In the genomic region with DNA sequence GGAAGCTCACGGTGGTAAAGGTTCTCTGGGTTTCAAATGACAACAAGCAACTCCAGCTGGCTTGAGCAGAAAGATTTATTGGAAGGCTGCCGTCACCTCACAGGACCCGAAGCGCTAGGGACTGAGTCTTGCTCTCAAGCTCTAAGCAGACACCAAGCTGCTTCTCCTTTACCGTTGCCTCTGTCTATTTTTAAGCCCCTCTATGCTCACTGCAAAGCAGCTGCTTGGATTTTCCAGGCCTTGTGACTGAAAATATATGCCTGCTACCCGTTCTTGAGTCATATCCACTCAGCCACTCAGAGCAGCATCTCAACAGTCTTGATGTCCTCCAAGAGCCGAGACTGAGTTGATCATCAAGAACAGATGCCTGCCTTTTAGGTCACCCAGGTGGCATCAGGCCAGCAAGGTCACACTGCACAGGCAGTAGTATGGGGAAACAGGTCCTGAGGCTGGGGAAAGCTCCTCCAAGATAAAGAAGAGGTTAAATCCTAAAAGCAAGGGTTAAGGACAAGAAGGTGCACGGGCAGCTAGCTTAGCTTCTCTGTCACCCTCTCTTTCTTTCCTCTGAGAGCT, we compare ENCODE assay signal across 9 mouse cellular contexts.
DNase-seq lines count a peak whose midpoint lies in the region; ATAC-seq and TF ChIP-seq lines count a peak whose summit lies in the region.
"Had no signal": no experiment of that assay in that cellular context is flagged by ENCODE, and none has a peak within 500 bp of the region (broad histone marks: within the 10 kb centered on the region; RNA-seq: fewer than 3 reads in every experiment).

No protein-coding gene starts in this region.

- TF ChIP-seq EP300 in stomach, postnatal 0 days (optimal IDR thresholded peaks at IDR 0.05), result no peak

- H3K27ac ChIP-seq in kidney, adult 2 months (ENCODE audit: insufficient read depth, low read depth, low read length), result no peak overlapping the region
- H3K27ac ChIP-seq in limb, embryonic 11.5 days (replicated peaks; ENCODE audit: low read depth, low read length), result no peak overlapping the region
- H3K27ac ChIP-seq in stomach, postnatal 0 days (replicated peaks), result no peak overlapping the region
- H3K27ac ChIP-seq: neural tube, embryonic 13.5 days had no signal

- H3K9me3 ChIP-seq in limb, embryonic 11.5 days (ENCODE audit: control insufficient read depth, low read length), result no peaks in the 10 kb centered on the region
- H3K9me3 ChIP-seq in stomach, postnatal 0 days (ENCODE audit: control insufficient read depth, low read length), result no peaks in the 10 kb centered on the region
- H3K9me3 ChIP-seq: neural tube, embryonic 13.5 days had no signal

- DNase-seq in kidney, adult 2 months, result peak; percentile 11
- DNase-seq in kidney, postnatal 25 days, result no peak
- DNase-seq in cerebellum, adult 18-20 months, result peak; percentile 20 to 29
- DNase-seq in heart, adult 8-10 months (ENCODE audit: low spot score), result peak; percentile 73
- DNase-seq in limb, embryonic 11.5 days (ENCODE audit: low spot score), result peak; percentile 32
- no peak for DNase-seq in lung, adult 2 months
- DNase-seq in lung, postnatal 25 days (ENCODE audit: low spot score), result no peak
- DNase-seq in stomach, postnatal 0 days (ENCODE audit: low spot score), result no peak

- no peak overlapping the region for H3K4me2 ChIP-seq in limb, embryonic 11.5 days (ENCODE audit: low read depth, severe bottlenecking)
- no peak overlapping the region for H3K4me2 ChIP-seq in stomach, postnatal 0 days (replicated peaks; ENCODE audit: low read depth)
- H3K4me2 ChIP-seq: neural tube, embryonic 13.5 days had no signal

- H3K27me3 ChIP-seq in kidney, adult 2 months (replicated peaks; ENCODE audit: control insufficient read depth, insufficient read depth, low read length), result no peaks in the 10 kb centered on the region
- H3K27me3 ChIP-seq in limb, embryonic 11.5 days (ENCODE audit: control insufficient read depth, insufficient read depth, low read length), result no peaks in the 10 kb centered on the region
- H3K27me3 ChIP-seq in stomach, postnatal 0 days (ENCODE audit: control insufficient read depth, insufficient read depth, low read length), result no peaks in the 10 kb centered on the region
- H3K27me3 ChIP-seq: neural tube, embryonic 13.5 days had no signal

- ATAC-seq in limb, embryonic 11.5 days (ENCODE audit: insufficient number of reproducible peaks, low FRiP score, low TSS enrichment, low read depth), result peak; percentile 31; the same call in 1 of the 2 replicates
- no peak for ATAC-seq in stomach, postnatal 0 days (ENCODE audit: low FRiP score, low TSS enrichment)

- no peaks in the 10 kb centered on the region for H3K36me3 ChIP-seq in kidney, adult 2 months (ENCODE audit: control insufficient read depth, insufficient read depth, low read length)
- no peaks in the 10 kb centered on the region for H3K36me3 ChIP-seq in limb, embryonic 11.5 days (ENCODE audit: control insufficient read depth, insufficient read depth, low read length)
- H3K36me3 ChIP-seq in stomach, postnatal 0 days (ENCODE audit: control insufficient read depth, insufficient read depth, low read length), result no peaks in the 10 kb centered on the region
- H3K36me3 ChIP-seq: neural tube, embryonic 13.5 days had no signal

- WGBS in kidney, adult 2 months, result 54% methylated on average over 8 of the region's 8 CpGs
- 28% methylated on average over 8 of the region's 8 CpGs for WGBS in limb, embryonic 11.5 days
- WGBS in lung, adult 2 months, result 68% methylated on average over 8 of the region's 8 CpGs
- WGBS in stomach, postnatal 0 days, result 57% methylated on average over 8 of the region's 8 CpGs

- no peaks in the 10 kb centered on the region for H3K4me1 ChIP-seq in kidney, adult 2 months (ENCODE audit: control insufficient read depth, insufficient read depth, low read length)
- H3K4me1 ChIP-seq in limb, embryonic 11.5 days (ENCODE audit: control insufficient read depth, insufficient read depth, low read length), result peaks cover 10% of the 10 kb centered on the region; the same call in 1 of the 2 replicates
- no peaks in the 10 kb centered on the region for H3K4me1 ChIP-seq in lung, adult 2 months (ENCODE audit: control insufficient read depth, insufficient read depth, low read length)
- no peaks in the 10 kb centered on the region for H3K4me1 ChIP-seq in stomach, postnatal 0 days (replicated peaks; ENCODE audit: control insufficient read depth, insufficient read depth)

- TF ChIP-seq POLR2A in kidney, adult 2 months (IDR thresholded peaks at IDR 0.05; ENCODE audit: low read depth, low read length), result no peak
- TF ChIP-seq POLR2A in lung, adult 2 months (IDR thresholded peaks at IDR 0.05; ENCODE audit: borderline replicate concordance, extremely low read depth, low read depth, low read length), result no peak

- H3K9ac ChIP-seq in limb, embryonic 11.5 days (ENCODE audit: low read length), result no peak overlapping the region
- no peak overlapping the region for H3K9ac ChIP-seq in stomach, postnatal 0 days (ENCODE audit: low read length)
- H3K9ac ChIP-seq: neural tube, embryonic 13.5 days had no signal

- TF ChIP-seq CTCF in kidney, adult 2 months (conservative IDR thresholded peaks at IDR 0.05; ENCODE audit: insufficient read depth, insufficient read length, low read depth, low read length), result no peak
- TF ChIP-seq CTCF in lung, adult 2 months (IDR thresholded peaks at IDR 0.05; ENCODE audit: insufficient read depth, low read length), result no peak
- no peak for TF ChIP-seq CTCF in stomach, postnatal 0 days (IDR thresholded peaks at IDR 0.05; ENCODE audit: low read depth)

- H3K4me3 ChIP-seq in kidney, adult 2 months (ENCODE audit: insufficient read depth, low read depth, low read length), result no peak overlapping the region
- H3K4me3 ChIP-seq in limb, embryonic 11.5 days (ENCODE audit: low read depth, low read length), result no peak overlapping the region
- no peak overlapping the region for H3K4me3 ChIP-seq in lung, adult 2 months (replicated peaks; ENCODE audit: extremely low read depth, low read depth, low read length)
- H3K4me3 ChIP-seq in stomach, postnatal 0 days (ENCODE audit: low read depth, low read length), result no peak overlapping the region
- H3K4me3 ChIP-seq: neural tube, embryonic 13.5 days had no signal

Comparison
In these comparisons a context has a peak if more than half of its experiments do, and no peak if none do; other contexts are left out.
1. DNase-seq: peak in kidney, adult 2 months (single experiment), cerebellum, adult 18-20 months (2 of 2), heart, adult 8-10 months (single experiment) and limb, embryonic 11.5 days (single experiment); none in kidney, postnatal 25 days (0 of 2), lung, adult 2 months (single experiment), lung, postnatal 25 days (single experiment) and stomach, postnatal 0 days (single experiment).